Mouse (Mus musculus) thymus, adult 2 months (tissue): ENCODE measurements at regions not wholly inside any gene's neighbourhood (a gene's known extent, or its start where the extent isn't known, plus 50 kb on each side); places are given as distances from the start of the nearest gene placed in this dataset.

ENCODE experiments used
- DNase-seq: peaks from one replicate; pipeline ENCODE4 v3.0.0; 2021
- H3K27ac ChIP-seq: fragments of 200-500 bp; 2 replicates; pipeline ENCODE4 v1.5.1; 2012; ENCODE audit warnings: low read length, control low read depth; ENCODE audit not compliant: control insufficient read depth, insufficient read depth
- H3K27me3 ChIP-seq: fragments of 200-500 bp; 2 replicates; pipeline ENCODE4 v1.6.1; 2012; ENCODE audit warnings: mild to moderate bottlenecking, low read length, moderate library complexity, mixed read lengths; ENCODE audit not compliant: control insufficient read depth, insufficient read depth
- H3K36me3 ChIP-seq: fragments of 200-500 bp; 2 replicates; pipeline ENCODE4 v1.6.1; 2012; ENCODE audit warnings: mild to moderate bottlenecking, low read length, moderate library complexity; ENCODE audit not compliant: control insufficient read depth, insufficient read depth
- H3K4me1 ChIP-seq: fragments of 200-500 bp; replicated peaks from 2 replicates; pipeline ENCODE4 v1.6.1; 2012; ENCODE audit warnings: low read length; ENCODE audit not compliant: control insufficient read depth, insufficient read depth
- H3K4me3 ChIP-seq: fragments of 200-500 bp; 2 replicates; pipeline ENCODE4 v1.5.1; 2012; ENCODE audit warnings: mild to moderate bottlenecking, low read length, control low read depth, moderate library complexity; ENCODE audit not compliant: control insufficient read depth, insufficient read depth
- CTCF ChIP-seq: fragments of 200-500 bp; IDR thresholded peaks from 2 replicates; pipeline ENCODE4 v1.5.1; 2012; ENCODE audit warnings: mild to moderate bottlenecking, control low read depth, low read length, moderate library complexity, borderline replicate concordance; ENCODE audit not compliant: control insufficient read depth, poor library complexity, insufficient read depth; ENCODE audit errors: extremely low read depth
- POLR2A ChIP-seq: fragments of 200-500 bp; IDR thresholded peaks from 2 replicates; pipeline ENCODE4 v1.6.1; 2012; ENCODE audit warnings: mild to moderate bottlenecking, low read length, control low read depth, moderate library complexity; ENCODE audit not compliant: control insufficient read depth, poor library complexity, insufficient read depth; ENCODE audit errors: extremely low read depth
- WGBS: fragments of 180-500 bp; shearing (Covaris S2); methylation state at CpG from one replicate; pipeline ENCODE4 v1.1.7; 2018; 5-methylcytosine and 5-hydroxymethylcytosine counted together

DNA sequence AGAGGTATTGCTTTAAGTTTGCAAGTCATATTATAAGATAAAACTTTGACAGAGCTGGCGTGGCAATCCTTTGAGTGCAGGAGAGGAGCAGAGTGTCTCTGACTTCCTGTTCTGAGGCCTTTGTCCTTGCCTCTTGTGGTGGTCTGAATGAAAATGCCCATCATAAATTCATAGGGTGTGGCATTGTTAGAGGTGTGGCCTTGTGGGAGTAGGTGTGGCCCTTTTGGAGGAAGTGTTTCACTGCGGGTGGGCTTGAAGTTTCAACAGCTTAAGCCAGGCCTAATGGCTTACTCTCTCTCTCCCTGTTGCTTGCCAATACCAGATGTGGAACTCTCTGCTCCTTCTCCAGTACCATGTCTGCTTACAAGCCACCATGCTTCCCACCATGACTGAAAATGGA is 75.4 kb upstream of the Arrdc4 start:
- H3K27ac ChIP-seq, result no peak overlapping the region
- H3K4me3 ChIP-seq, result no peak overlapping the region
- H3K36me3 ChIP-seq, result no peaks in the 10 kb centered on the region
- H3K27me3 ChIP-seq, result no peaks in the 10 kb centered on the region
- TF ChIP-seq CTCF (no peak), POLR2A (no peak)
- H3K4me1 ChIP-seq, result no peaks in the 10 kb centered on the region
- 53% methylated on average over 2 of the region's 2 CpGs for WGBS
- no peak for DNase-seq

DNA sequence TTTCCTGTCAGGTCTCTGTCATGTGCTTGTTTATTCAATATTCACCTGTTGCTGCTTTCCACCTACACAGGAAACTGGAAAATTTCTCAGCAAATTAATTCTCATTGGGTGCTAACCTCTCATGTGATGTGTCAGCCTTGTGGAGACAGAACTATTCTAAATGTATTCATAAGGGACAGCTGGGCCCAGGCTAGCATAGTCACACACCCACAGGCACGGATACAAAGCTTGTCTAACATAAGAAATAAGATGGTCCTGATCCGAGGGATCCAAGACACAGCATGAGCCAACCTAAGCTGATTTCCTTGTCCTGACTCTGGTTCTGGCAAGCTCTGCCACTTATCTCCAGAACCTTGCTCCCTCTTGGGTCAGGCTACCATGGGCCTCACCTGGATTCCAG is 74.6 kb upstream of the Arrdc4 start:
- Histone ChIP-seq H3K27ac (no peak overlapping the region), H3K27me3 (no peaks in the 10 kb centered on the region), H3K36me3 (no peaks in the 10 kb centered on the region), H3K4me3 (no peak overlapping the region), H3K4me1 (no peaks in the 10 kb centered on the region)
- no peak for DNase-seq
- WGBS, result 93% methylated on average over 2 of the region's 2 CpGs
- TF ChIP-seq CTCF (no peak), POLR2A (no peak)

DNA sequence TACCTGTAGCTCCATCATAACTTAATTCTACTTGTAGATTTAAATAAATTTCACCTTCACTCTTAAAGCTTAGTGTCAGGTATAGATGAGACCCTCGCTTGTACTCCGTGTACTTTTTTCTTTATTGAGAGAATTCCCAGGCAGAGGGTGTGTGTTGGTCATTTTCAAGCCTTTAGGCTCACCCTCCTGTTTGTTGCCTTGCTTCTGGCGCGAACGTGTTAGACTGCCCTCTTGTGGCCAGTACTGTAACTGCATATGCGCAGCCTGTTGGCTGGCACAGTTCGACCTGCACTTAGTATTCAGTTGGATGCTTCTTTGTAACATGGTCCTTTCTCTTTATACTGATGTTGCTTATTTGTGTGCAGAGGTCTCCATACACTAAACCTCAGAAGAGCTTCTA is 74.1 kb upstream of the Arrdc4 start:
- no peaks in the 10 kb centered on the region for H3K4me1 ChIP-seq
- H3K4me3 ChIP-seq, result no peak overlapping the region
- no peaks in the 10 kb centered on the region for H3K36me3 ChIP-seq
- peak; percentile 36 for DNase-seq
- H3K27ac ChIP-seq, result no peak overlapping the region
- H3K27me3 ChIP-seq, result no peaks in the 10 kb centered on the region
- TF ChIP-seq POLR2A, result no peak
- peak; percentile 80; the same call in 1 of the 2 replicates for TF ChIP-seq CTCF
- WGBS, result 6% methylated on average over 7 of the region's 7 CpGs

DNA sequence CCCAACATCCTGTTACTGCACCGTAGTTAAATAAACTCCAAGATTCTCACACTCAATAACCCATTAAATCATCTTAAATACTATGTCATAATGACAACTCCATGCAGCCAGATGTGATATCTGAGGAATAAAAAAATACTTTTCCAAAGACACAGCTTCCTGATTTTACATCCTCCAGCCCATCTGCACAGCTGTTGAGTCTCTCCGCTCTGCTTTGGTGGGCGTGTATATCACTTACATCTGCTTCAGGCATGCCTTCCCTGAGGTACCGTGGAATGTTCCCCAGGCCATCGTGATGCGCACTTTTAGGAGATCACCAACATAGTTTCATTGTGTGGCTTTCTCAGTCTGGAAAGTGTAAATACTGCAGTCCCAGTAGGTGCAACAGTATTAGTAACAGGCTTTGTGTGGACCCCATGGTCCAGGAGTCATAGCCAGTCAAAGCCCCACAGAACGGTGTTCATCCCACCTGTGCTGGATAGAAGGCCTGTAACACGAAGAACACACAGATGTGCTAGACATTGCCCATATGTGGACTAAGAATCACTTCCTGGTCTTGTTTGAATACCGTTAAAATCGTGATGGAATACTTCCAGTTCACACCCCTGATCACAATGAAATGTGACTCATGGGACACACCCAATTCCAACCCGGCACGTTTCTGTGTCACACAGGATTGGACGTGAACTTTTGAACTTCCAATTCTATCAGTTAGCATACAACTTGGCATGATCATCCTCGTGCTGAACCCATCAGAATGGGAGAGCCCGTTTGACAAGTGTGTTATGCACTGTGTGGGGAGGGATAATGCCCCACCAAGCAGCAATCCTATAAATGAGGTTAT is 66.0 kb upstream of the Arrdc4 start:
- no peak overlapping the region for H3K27ac ChIP-seq
- no peak overlapping the region for H3K4me3 ChIP-seq
- WGBS, result 93% methylated on average over 15 of the region's 15 CpGs
- no peaks in the 10 kb centered on the region for H3K4me1 ChIP-seq
- H3K27me3 ChIP-seq, result no peaks in the 10 kb centered on the region
- H3K36me3 ChIP-seq, result no peaks in the 10 kb centered on the region
- TF ChIP-seq POLR2A, result no peak
- TF ChIP-seq CTCF, result no peak
- no peak for DNase-seq

DNA sequence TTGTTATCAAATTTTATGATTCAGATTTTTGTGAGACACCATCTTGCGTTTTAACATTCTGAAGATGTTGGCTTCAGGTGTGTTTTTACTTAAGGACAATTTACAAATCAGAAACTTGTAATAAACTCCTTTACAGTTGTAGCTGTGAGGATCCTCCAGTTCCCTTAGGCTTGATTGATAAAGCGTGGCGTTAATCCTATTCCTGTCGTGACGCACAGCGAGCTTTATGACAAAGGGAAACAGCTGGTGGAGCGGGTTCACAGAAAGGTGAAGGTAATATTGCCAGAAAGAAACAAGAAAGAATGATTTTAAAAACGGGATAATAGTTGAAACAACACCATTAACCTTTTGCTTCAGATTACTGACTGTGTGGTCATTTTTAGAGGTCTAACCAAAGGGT is 60.7 kb upstream of the Arrdc4 start:
- TF ChIP-seq POLR2A (no peak), CTCF (no peak)
- no peaks in the 10 kb centered on the region for H3K4me1 ChIP-seq
- H3K36me3 ChIP-seq, result no peaks in the 10 kb centered on the region
- no peak for DNase-seq
- H3K27me3 ChIP-seq, result no peaks in the 10 kb centered on the region
- WGBS, result 82% methylated on average over 8 of the region's 8 CpGs
- no peak overlapping the region for H3K4me3 ChIP-seq
- H3K27ac ChIP-seq, result no peak overlapping the region
